Mouse (Mus musculus) ovary, postnatal 36 days (tissue): ENCODE results near the gene Otol1.

Experiments used
- DNase-seq: peaks from one replicate; pipeline ENCODE4 v3.0.0; 2022; ENCODE audit warnings: low spot score, mixed read lengths

The Otol1 gene

DNA sequence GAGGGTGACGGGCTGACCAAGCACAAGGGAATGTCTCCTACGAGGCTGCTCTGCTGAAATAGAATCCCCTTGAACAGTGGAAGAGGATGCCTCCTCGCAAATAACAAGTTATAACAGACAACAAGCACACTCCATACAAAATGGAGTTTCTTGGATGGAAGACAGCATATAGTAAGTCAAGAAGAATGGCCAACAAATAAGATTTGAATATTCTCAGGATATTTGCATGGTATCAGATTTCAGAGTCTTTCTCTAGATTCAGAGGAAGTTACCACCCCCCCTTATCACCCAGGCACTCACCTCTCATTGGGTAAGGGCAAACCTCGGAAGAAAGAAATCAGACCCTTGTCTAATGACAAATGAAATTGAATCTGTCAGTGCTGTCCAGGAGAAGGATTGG is at the start of gene Otol1:
Gene Otol1 (plus strand): TSS at position 301 of the 400 bp plus-strand sequence.
- no peak for DNase-seq

DNA sequence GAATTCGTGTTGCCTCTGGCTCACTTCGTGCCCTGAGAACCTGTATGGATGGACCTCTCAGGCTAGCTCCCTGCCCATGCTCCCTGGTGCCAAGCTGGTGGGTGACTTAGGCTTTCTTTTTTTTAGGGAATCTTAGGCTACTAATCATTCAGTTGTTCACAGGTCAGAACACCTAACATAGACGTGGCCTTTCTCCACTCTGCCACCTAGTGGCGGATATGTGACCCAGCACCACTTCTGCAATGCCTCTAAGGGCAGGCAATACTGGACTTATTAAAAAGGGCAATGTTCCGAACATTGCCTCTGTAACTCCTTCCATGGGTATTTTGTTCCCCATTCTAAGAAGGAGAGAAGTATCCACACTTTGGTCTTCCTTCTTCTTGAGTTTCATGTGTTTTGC is 45.2 kb upstream of the Otol1 start:
- peak; percentile 15 for DNase-seq

DNA sequence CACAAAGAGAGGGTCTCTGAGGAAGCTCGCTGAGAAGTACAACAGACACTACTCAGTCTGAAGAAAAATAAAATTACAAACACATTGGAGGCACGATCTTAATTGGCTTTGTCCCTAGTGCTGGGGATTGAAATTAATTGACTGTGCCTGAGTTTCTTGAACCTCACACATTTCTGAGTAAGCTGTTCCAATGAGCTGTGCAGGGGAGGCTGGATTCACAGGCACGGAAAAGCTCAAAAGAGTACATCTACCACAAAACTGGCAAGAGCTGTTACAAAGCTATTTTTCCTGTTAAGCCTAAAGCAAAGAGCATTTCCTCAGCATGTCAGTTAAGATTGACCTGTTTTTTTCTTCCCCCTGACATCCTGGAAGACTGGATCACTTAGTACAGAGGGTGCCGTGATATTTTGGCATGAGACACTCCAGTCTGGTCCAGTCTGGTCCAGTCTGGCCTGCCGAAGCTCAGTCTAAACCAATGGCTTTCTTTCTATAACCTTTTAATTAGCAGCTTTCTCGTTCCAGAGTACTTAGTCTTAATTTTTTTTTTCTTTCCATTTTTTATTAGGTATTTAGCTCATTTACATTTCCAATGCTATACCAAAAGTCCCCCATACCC is 35.8 kb upstream of the Otol1 start:
- DNase-seq: no peak

DNA sequence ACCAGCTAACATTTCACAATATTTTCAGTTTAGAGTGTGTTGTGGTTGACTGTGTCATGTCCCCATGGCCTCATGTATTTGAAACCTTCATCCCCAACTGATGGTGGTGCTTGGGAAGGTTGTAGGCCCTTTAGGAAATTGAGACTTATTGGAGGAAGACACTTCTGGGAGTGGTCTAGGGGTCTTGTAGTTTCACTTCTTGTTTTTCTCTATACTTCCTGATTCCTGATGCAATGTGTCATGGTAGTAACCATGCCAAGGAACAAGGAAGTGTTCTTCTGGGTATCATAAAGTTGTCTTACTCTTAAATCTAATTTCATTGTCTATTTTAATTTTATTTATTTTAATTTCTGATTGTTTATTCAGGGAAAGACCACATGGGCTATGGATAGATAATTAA is 29.3 kb upstream of the Otol1 start:
- no peak for DNase-seq

DNA sequence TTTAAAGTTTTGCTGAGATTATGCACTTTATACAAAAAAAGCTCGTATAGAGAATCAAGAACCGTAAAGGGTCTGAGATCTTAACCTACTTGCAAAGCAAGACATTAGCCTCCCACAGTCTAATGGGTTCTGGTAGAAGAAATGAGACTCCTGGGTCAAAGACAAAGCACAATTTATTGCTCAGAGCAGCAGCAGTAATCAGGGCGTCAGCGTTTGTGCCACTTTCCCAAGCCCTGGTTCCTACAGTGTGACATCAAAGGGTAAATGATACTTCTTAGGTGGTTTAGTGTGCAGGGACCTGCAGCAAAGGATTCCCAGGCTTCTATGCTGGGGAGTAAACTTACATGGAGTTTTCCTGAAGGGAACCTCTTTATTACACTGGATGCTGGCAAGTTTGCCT is 13.6 kb upstream of the Otol1 start:
- DNase-seq: no peak

DNA sequence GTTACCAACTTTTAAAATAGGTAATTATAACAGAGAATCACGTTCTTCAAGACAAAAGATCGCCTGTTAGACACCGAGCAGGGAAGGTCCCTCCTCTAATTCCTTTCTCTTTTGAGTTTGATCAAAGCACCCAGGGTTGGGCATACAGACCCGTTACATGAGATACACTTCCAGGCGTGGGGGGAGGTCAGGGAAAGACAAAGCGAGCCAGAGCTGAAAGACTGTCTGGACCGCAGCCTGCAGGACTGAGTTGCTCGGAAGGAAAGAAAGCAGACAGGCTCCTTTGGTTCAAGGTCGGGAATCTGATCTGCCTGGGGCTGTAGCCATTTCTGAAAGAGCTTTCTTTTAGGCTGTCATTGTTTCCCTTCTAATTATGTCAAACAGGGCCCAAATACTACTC is 5.9 kb upstream of the Otol1 start:
- peak; percentile 6 for DNase-seq

DNA sequence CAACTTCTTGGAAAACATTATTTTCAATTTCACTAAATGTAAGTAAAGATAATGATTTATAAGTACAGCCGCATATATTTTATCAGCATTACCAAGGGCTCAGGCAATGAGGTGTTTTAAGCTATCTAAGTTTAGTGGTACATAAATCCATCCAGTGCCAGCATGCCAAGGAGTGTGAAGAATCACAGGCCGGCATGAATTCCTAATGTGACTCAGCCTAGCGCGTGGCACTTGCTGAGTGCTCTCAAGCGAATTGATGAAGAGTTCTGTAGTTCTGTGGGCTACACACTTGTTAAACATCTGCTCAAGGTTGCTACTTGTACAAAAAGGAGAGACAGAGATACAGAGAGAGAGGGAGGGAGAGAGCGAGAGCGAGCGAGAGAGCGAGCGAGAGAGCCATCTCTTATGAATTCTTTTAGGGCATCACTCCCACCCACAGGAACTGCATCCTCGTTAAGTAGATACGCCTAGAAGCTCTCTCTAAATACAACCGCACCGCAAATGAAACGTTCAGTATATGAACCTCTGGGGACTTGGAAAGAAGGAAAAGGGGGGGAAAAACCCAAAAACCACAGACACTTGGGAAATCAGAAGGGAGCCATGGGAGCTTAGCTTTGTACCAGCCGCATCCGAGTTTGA is 4.2 kb upstream of the Otol1 start:
- DNase-seq: no peak

DNA sequence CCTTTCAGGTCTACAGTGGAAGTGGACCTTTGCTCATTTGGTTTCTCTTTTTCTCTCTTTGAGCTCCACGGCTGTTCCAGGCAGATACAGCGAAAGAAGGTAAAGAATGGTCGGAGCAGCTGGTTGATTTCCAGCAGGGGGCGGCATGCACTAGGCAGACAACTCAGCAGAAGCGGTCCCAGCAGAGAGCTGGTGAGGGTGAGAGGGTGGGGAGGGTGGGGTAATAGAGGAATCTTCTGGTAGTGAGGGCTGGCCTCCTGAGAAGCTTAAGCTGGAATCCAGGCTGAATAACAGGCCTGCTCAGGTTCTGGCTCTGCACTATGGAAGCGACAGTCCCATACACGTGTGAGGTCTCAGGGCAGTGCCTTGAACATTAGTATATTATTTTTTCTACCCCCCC is 3.5 kb upstream of the Otol1 start:
- DNase-seq: peak; percentile 6

DNA sequence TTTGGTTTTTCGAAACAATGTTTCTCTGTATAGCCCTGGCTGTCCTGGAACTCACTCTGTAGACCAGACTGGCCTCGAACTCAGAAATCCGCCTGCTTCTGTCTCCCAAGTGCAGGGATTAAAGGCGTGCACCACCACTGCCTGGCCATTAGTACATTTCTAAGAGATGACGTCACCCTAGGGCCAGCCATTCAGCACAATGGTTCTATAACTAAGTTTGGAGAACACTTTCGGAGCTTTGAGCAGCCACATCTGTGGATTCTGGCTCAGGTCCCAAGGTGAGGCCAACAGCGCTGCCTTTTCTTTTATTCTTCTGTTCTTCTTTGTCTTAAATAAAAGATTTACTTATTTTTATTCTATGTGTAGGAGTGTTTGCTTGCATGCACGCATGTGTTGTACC is 3.0 kb upstream of the Otol1 start:
- no peak for DNase-seq

DNA sequence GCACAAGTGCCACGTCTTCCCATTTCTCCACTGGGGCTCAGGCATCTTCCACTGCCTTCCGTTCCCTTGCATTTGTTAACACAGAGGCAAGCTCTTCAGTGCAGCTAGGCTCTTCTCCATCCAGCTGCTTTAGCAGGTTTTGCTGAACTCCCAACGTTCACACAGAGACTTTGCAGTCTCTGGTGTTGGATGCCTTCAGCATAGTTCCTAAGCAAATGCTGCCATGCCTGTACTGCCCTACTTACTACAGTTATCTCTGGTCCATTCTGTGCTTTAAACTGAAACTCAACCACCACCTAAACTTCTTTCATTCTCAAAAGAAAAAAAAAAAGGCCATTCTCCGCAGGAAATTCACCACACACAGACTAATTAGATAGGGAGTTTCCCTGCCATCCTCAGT is 5.2 kb downstream of the Otol1 start:
- DNase-seq: no peak

DNA sequence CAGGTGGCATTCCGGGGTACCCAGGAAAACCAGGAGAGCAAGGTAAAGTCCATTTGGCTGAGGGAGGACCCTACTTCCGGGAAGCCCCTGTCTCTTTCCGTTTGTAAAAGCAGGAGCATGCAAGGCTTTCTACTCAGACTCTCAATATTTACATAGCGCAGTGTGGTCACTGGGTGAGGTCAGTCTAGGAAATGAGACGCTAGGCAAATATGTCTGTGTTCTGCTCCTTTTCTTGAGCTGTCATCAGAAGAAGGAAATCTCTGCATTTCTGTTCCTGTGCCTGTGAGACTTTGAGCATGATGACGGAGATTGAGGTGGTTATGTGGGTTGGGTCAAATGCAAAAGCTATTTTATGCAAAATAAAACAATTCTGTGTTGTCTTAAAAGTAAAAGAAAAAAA is 19.2 kb downstream of the Otol1 start:
- no peak for DNase-seq

DNA sequence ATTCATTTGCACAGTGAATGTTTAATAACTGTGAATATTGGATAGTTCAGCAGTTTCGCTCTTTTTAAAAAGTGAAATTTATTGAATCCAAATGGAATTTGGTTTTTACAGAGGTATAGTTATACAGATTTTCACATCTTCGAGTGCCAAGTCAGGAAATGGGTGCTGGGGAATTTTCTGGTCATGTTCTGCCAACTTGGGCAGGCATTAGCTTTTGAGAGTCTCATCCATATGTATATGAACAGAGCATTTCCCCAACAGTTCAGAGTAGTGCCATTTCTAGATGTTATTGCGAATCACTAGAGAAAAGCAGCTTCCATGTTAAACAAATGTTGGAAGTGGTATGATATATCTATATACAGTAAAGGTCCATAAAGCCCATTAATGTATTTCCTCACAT is 21.8 kb downstream of the Otol1 start:
- no peak for DNase-seq

DNA sequence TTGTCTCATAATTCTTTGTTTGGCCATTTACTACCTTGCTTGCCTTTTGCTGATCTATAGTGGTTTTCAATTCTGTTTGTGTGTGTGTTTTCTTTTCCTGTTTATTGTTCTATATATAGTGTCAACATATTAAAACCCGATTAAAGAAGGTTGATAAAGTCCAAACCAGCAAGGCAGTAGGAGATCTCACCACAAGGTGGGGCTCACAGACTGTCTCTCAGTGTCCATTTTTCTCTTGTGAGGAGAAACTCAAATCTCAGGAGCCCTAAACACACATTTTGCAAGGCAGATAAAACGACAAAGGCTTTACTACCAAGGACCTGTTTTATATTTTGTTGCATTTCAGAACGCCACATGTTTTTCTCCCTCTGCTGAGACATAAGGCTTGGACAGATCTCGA is 28.2 kb downstream of the Otol1 start:
- no peak for DNase-seq
